Mouse (Mus musculus): ENCODE measurements around the gene Abca1.

- no peak for TF ChIP-seq CTCF (IDR thresholded peaks at IDR 0.05; ENCODE audit: low read depth)
- TF ChIP-seq EP300 (IDR thresholded peaks at IDR 0.05; ENCODE audit: low read depth) = no peak
Measured at GRCm38 (mm10) chr4:53115866-53116265, 43.8 kb downstream of the Abca1 start.
